Mouse (Mus musculus) cerebellum, adult 2 months (tissue): ENCODE results near the gene Ncapd2.

Source experiments
- CTCF ChIP-seq: fragments of 200-500 bp; IDR thresholded peaks from 2 replicates; pipeline ENCODE4 v1.5.1; 2011; ENCODE audit warnings: low read depth, mild to moderate bottlenecking, control low read depth, low read length, moderate library complexity, borderline replicate concordance; ENCODE audit not compliant: insufficient read depth
- POLR2A ChIP-seq: fragments of 200-500 bp; IDR thresholded peaks from 2 replicates; pipeline ENCODE4 v1.6.1; 2011; ENCODE audit warnings: low read length, control low read depth, borderline replicate concordance; ENCODE audit not compliant: insufficient read depth

DNA sequence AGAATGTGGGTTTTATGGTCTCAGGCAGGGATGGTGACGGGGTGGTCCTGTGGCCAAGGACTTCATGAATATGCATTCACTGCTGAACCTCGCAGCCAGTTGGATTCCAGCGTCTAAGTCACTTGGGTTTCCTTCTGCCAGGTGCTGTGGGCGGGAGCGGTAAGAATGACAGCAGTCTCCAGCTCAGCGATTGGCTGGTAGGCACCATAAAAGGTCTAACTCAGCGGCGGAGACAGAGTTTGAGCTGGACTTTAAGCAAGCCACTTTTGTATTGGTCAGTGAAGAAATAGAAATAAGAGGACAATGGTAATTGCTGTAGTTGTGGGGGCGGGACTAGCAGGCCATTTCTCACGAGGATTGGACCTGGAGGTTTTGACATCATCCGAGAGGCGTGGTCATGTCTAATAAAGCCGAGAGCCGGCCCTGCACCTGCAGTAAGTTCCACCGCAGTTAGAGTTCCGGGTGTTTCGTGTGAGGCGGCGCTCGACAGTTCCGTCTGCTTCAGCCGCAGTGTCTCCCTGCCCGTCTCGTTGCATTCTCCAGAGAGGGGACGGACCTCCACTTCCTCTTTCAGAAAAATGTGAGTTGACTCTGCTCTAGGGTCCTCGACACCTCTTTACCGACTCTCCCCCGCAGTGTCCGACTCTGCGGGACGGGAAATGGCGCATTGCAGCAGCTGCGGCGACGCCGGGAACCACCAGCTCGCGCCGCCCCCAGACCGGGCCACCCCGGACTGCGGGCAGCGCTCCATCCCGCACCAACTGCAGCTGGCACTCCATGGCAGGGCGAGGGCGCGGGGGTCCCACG, 23.9 kb upstream of the Ncapd2 start, which contains the start of gene Vamp1:
- TF ChIP-seq CTCF (no peak), POLR2A (peak; percentile 93)
